Mouse (Mus musculus) adrenal gland (tissue): ENCODE results near the gene Ier3.

Experiments used
- intact Hi-C: fragments of 180-260 bp; cut with DNase I; formaldehyde crosslinking; loops from one replicate; pipeline ENCODE4 v1.15.1; 2025

Ier3 gene

DNA sequence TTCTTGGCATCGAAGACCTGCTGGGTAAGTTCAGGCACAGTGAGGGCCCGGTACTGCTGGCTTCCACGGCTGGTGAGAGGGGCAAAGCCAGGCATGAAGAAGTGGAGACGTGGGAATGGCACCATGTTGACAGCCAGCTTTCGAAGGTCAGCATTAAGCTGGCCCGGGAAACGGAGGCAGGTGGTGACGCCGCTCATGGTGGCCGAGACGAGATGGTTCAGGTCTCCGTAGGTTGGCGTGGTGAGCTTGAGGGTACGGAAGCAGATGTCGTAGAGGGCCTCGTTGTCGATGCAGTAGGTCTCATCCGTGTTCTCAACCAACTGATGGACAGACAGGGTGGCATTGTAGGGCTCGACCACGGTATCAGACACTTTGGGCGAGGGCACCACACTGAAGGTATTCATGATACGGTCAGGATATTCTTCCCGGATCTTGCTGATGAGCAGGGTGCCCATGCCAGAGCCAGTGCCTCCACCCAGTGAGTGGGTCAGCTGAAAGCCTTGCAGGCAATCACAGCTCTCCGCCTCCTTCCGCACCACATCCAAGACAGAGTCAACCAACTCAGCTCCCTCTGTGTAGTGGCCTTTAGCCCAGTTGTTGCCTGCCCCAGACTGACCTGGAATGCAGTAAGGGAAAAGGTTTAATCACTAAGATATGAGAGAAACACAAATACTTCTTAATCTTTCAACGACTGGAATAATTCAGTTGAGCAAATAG lies 14.1 kb downstream of the Ier3 start:
- intact Hi-C loops = loop anchor here (2.0 to 10.0 kb wide), 2 partner anchors 39 to 139 kb away; partner anchors contain the start of gene Gnl1

DNA sequence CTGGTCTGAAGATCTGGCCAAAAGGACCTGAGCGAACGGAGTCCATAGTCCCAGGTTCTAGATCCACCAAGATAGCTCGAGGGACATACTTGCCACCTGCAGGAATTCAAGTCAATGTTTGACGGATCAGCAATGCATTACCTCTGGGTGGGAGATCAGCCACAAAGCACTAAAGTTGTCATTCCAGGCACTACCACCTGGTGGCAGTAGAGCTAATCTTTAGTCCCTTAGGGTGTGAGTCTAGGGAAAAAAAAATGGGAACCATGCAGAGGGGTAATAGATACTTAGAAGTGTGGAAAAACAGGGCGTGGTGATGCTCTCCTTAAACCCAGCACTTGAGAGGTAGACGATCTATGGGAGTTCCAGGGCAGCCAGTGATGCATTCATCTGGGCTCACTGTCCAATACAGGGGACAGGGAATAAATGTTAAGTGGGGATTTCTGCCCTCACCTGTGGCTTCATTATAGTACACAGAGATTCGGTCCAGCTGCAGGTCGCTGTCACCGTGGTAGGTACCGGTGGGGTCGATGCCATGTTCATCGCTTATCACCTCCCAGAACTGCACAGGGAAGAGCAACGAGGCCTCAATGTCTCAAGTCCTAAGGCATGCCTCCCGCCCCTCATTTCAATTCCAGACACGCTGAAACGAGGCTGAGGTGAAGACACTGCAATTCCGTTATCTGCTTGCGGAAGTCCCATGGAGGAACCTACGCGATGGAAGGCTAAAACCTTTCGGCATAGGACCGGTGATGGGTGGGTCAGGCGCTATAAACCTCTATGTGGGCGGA lies 14.9 kb downstream of the Ier3 start:
- intact Hi-C loops = loop anchor here (2.0 to 10.0 kb wide), 2 partner anchors 38 to 138 kb away; partner anchors contain the start of gene Gnl1

DNA sequence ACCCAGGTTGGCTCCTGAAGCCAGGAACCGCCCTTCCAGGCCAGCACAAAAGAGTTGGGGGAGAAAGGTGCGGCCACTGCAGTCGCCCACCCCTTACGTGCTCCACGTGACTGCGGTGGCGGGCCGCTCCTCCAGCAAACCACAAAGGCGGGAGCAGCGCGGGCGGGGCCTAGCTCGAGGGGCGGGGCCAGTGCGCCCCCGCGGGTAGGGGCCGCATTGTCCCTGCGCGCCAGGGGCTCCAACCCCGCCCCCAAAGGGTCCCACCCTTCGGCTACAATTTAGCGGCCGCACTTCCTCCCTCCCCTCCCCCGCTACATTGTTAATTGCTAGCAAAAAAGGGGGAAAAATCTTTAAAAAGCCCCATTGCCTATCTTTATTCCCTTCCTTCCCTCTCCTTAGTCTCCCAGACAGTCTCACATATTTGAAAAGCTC lies 15.5 kb downstream of the Ier3 start:
- intact Hi-C loops = loop anchor here (2.0 to 10.0 kb wide), 2 partner anchors 38 to 138 kb away; partner anchors contain the start of gene Gnl1

DNA sequence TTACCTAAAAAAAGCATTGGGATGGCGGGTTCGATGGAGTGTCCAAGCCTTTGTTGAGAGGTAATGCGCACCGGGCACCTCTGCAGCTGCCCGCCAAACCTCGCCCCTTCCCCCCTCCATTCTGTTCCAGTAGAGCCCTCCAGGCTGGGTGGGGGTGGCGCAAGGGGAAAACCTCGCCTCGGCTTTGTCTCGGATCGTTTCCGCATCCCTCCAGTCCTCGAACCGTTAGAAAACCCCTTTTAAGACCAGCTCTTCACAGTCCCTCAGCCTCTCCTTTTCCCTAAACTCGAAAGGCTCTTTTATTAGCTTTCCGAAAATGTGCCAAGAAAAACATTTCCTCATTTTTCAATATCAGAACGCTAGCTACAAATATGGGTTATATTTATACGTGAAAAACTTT lies 16.0 kb downstream of the Ier3 start:
- intact Hi-C loops = loop anchor here (2.0 to 10.0 kb wide), 2 partner anchors 37 to 137 kb away; partner anchors contain the start of gene Gnl1

DNA sequence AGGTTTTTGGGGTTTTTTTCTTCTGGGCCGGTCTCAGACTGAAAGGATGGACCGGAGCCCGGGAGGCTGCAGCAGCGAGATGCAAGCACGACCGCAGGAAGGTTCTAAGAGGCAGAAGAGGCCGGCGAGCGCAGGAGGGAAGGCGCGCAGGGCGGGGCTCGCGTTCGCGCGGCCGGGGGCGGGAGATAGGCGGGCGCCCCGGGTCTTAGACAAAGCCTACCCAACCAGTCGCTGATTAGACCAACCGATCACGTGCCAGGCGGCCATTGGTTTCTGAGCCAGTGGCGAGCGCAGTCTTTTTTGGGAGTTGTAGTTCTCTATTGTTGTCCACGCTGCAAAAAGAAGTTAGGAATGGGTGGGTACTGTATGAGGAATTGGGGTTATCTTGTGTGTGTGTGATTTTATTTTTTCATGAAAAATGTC lies 16.6 kb downstream of the Ier3 start, which contains the start of gene Tubb5:
Gene Tubb5 (minus strand): TSS at position 185 of the 423 bp plus-strand sequence.
- intact Hi-C loops = loop anchor here (10.0 kb wide), 1 partner anchor 137 kb away; the partner anchor contains the start of gene Gnl1

DNA sequence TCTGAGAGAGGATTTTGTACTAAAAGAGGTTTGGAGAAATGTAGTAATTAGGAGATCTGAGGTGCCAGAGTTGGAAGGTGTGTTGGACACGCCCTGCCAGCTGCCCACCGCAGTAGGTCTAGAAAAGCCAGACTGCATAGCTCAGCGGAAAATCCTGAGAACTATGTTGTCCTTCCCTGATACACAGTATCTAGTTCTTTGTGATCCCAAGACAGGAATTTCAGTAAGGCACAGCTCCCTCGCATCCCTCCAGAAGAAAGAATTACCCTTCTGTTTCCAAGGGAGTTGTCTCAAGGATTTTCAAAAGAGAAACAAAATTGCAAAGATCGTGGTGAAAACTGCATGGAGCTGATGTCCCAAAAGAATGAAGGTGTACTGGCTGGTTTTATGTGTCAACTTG lies 17.1 kb downstream of the Ier3 start:
- intact Hi-C loops = loop anchor here (10.0 kb wide), 1 partner anchor 136 kb away; the partner anchor contains the start of gene Gnl1

DNA sequence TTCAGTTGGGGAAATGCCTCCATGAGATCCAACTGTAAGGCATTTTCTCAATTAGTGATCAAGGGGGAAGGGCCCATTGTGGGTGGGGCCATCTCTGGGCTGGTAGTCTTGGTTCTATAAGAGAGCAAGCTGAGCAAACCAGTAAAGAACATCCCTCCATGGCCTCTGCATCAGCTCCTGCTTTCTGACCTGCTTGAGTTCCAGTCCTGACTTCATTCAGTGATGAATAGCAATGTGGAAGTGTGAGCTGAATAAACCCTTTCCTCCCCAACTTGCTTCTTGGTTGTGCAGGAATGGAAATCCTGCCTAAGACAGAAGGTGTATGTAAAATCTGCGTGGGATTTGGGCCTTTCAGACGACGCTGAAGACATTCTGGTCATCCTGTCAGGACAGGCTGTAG lies 17.5 kb downstream of the Ier3 start:
- intact Hi-C loops = loop anchor here (10.0 kb wide), 1 partner anchor 136 kb away; the partner anchor contains the start of gene Gnl1

DNA sequence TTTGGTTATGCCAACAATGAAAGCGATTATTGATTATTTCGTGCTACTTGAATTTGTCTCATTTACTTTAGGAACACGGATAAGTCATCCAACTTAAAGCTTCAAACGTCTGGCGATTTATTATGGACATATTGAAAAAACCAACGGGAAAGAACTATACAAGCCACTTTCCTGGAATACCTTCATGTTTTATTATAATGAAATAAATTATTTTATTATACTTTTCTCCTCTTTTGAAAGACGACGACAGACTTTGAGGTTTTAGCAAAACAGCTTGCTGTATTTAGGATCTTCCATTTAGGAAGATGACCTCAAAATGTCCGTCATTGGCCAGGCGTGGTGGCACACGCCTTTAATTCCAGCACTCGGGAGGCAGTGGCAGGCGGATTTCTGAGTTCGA lies 19.1 kb downstream of the Ier3 start:
- intact Hi-C loops = no loop called here

DNA sequence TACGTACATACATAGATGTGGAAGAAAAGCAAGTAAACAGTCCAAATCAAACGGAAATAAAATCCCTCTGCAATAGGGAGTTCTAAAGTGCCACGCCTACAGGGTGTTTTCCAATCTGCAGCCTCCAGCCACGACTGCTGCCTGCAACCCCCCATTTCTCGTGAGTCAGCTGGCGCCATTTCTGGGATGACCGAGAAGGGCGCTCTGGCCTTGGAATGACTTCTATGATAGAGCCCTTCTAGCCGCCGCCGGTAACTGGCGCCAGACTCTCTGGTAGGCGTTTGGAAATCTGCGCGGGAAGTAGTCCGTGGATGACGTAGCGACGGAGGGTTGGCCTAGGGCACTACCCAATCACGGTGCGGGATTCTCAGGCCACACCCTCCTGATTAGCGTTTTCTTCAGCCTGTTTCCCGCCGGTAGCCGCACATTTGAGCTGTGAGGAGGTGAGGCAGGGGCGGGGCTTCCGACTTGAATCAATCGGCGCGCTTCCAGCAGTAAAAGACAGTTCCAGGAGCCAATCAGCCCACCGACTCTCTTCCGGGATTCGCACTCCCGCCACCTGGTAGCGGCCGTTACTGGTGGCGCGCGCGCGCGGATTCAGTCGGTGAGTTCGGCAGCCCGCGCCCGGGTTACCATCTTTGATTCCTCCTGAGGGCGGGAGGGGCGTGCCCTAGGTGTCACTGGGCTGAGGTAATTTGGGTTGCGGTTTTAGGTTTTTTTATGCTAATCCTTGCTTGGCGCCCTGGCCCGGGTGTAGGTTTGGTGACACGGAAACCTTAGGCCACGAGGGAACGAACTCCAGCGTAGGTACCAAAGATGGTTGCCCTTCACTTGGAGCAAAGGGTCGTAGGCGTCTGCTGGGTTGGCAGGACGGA lies 19.8 kb downstream of the Ier3 start, which contains the start of gene Mdc1:
Gene Mdc1 (plus strand): TSS at position 440 of the 875 bp plus-strand sequence.
- intact Hi-C loops = no loop called here

DNA sequence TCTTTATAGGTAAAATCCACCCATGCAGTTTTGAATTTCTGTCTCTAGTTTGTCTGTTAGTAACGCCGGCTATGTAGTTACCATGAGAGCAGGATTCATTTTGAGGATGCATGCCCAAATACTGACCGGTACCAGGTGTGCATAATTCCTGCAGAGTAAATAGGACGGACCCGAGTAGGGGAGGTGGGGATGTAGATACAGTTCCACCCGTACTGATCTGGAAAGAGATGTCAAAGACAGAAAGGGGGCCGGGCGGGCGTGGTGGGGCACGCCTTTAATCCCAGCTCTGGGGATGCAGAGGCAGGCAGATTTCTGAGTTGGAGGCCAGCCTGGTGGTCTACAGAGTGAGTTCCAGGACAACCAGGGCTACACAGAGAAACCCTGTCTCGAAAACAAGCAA lies 20.5 kb downstream of the Ier3 start:
- intact Hi-C loops = no loop called here

DNA sequence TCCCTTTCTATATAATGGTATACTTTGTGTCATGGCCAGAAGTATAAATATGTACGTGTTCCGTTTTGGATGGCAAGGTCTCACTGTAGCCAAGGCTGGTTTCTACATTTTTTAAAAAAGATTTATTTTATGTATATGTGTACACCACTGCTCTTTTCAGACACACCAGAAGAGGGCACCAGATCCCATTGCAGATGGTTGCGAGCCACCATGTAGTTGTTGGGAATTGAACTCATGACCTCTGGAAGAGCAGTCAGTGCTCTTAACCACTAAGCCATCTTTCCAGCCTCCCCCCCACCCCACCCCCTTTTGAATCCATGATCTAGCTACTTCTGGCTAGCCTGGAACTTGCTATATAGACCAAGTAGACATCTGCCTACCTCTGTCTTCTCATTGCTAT lies 22.0 kb downstream of the Ier3 start:
- intact Hi-C loops = no loop called here

DNA sequence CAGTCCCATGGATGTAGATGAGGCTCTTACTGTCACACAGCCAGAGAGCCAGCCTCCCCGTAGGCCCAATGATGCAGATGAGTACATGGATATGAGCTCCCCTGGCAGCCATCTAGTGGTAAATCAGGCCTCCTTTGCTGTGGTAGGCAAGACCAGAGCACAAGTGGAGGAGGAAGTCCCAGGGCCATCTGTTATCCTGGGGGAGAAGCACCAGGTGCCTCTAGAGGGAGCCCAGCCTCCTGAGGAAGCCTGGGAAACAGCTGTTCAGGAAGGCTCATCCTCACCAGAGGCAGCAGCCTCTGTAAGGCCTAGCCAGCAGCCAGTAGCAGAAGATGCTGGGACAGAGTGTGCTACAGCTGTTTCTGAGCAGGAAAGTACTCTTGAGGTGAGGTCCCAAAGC lies 26.6 kb downstream of the Ier3 start:
- intact Hi-C loops = no loop called here

DNA sequence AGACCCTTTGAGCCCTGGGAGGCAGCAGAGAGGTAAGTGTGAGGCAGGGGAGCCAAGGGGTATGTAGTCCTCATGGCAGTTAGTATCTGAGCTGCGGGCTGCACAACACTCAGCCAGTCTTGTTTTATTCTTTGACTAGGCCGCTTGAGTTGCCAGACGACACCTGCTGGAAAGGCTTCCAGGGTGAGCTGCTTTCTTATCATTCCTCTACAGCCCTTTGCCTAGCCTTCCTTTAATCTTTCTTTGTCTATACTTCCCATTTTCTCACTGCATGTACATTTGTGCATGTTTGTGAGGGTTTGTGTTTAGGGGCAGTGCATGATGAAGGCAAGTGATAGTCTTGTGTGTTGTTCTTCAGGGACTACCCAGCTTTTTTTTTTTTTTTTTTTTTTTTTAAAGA lies 29.5 kb downstream of the Ier3 start:
- intact Hi-C loops = no loop called here

DNA sequence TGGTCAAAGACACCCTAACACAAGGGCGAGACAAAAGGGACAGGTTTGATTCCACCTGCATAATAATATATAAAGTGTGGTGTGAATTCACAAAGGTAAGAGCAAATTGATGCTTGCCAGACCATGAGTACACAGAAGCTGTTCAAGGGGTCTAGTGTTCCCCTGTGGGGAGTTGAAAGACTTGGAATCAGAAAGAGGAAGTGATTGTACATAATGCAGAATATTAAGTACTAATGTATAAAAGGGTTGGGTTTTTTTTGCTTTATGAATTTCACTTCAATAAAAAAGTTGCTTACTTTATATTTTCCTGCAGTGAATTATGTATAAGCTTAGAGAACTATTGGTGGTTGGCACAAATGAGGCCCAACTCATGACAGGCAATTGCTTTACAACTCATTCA lies 37.9 kb downstream of the Ier3 start:
- intact Hi-C loops = no loop called here

DNA sequence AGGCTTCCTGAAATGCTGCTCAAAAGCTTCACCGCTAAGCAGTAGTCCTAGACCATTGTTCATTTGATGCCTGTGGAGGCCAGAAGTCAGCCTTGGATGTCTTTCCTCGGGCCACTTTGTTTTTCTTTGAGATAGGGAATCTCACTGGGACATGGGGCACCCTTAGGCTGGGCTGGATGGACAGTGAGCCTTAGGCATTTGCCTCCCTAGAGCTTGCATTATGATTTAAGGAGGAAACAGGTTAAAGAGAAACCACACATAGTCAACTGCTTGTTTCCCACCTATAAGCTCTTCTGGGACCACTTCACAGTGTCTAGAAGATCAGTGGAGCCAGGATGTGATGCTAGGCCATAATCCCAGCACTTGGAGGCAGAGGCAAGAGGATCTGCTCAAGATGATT lies 38.4 kb downstream of the Ier3 start:
- intact Hi-C loops = no loop called here

DNA sequence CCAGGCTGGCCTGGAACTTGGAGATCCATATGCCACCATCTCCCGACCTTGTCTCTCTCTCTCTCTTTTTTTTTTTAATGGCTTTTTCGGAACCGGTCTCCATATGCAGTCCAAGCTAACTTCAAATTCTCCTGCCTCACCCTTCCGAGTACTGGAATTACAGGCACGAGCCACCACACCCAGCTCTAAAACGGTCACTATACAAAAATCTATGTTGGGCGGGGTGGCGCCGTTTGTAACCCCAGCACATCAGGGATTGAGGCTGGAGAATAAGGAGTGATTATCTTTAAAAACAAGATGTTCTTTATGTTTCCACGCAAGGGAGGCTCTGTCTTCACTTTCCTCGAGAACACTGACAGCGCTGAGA lies 39.3 kb downstream of the Ier3 start:
- intact Hi-C loops = no loop called here

DNA sequence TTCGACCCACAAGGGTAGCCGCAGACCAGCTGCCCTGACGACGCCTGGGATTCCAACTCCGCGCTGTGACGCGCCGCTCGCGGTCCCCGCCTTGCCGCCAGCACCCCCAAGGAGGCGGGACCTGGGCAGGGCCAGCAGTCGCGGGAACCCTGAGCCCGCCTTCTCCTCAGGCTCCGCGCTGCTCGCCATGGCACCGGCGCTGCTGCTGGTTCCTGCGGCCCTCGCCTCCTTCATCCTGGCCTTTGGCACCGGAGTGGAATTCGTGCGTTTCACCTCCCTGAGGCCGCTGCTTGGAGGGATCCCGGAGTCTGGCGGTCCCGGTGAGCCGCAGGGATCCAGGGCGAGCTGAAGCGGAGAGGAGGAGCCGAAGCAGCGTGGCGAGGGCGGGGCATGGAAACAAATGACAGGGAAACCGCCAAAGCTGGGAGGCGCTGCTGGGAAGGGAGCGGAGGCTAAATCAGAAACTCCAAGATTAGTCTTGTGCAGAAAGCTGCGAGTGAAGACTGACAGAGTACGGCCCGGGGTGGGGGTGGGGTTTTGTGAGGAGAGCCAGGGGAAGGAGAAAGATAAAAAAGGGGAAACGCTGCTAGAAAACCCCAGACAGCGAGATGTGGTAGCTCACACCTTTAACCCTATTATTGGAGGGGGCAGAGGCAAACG lies 39.8 kb downstream of the Ier3 start, which contains the start of gene Nrm:
Gene Nrm (plus strand): TSS at position 121 of the 660 bp plus-strand sequence.
- intact Hi-C loops = no loop called here

DNA sequence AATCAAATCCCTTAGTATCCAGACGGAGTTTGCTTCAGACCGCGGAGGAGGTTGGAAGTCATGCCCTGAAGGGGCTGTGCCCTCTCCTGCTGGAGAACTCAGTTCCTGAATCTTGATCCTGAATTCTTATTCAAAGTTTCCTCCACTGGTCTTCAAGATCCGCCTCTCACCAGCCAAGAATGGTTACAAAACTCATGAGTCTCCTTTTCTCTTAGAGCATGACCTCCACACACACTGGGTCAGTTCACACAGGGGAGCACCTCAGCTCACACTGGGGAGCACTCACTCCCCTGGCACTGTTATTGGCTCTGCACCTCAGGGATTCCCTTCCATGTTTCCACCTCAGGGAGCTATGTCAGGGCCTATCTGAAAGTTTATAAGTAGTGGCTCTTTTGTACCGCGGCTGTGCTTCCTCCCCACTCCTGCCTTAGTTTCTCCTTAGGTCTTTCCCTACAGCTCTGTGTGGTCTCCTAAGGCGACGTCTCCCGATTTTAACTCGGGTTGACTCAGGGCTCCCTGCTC lies 43.4 kb downstream of the Ier3 start:
- intact Hi-C loops = no loop called here

DNA sequence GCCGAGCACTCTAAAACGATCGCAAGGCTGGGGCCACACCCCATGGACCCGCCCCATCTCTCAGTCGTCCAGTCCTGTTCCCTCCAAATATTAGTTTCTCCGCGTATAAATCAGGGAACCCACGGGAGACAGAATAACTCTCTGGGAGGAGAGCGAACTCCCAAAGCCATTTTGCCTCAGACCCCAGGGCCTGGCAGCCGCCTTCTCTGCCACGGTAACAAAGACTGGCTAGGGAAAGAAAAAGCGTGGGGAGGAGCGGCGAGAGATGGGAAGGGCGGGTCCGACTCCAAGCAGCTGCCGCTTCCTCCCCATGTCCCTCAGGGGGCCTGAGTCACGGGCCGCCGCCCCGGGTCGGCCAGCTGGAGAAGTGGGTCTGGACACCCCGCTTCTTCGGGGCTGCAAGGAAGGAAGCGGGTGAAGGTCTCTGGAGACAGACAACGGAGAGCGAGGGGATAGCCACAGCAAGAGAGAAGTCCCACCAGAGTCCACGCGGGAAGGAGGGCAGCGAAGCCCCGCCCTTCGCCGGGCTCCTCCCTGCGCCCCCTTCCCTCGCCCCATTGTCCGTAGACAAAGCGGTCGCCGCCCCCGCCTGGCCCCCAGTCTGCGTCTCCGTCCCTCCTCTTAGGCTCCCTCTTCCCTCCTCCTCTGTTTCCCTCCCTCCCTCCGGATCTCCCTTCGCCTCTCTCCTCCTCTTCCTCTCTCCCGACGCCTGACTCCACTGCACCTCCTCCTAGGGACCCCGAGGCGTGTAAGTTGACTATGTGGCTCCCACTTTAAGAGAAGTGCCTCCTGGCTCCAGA lies 44.2 kb downstream of the Ier3 start, which contains the start of gene Ppp1r18:
Gene Ppp1r18 (plus strand): TSS at position 113 of the 800 bp plus-strand sequence.
- intact Hi-C loops = no loop called here
